Mouse (Mus musculus): ENCODE measurements around the gene Tnfsf13. TPM values are rescaled to one million over a fixed set of nuclear protein-coding genes. Genes with fewer than 3 reads are reported as not detected.

The Tnfsf13 gene
- polyA plus RNA-seq, 1 experiment from 2014 or later: not detected

GRCm38 (mm10) chr11:69715929-69716328 lies 30.3 kb upstream of the Tnfsf13 start:
- Histone ChIP-seq H3K4me1 (replicated peaks; ENCODE audit: control insufficient read depth, insufficient read depth, low read length) (no peaks in the 10 kb centered on the region), H3K27ac (ENCODE audit: low read depth, low read length) (no peak overlapping the region), H3K27me3 (ENCODE audit: control insufficient read depth, insufficient read depth, low read length) (no peaks in the 10 kb centered on the region), H3K9me3 (ENCODE audit: control insufficient read depth, low read length) (no peaks in the 10 kb centered on the region), H3K4me3 (ENCODE audit: low read depth, low read length) (no peak overlapping the region), H3K36me3 (ENCODE audit: control insufficient read depth, insufficient read depth, low read length) (no peaks in the 10 kb centered on the region), H3K4me2 (replicated peaks; ENCODE audit: low read depth, low read length) (no peak overlapping the region), H3K9ac (ENCODE audit: low read depth, low read length) (no peak overlapping the region)
- ATAC-seq (ENCODE audit: low FRiP score): no peak
- WGBS: 25% methylated on average over 5 of the region's 5 CpGs
- no peak for DNase-seq (ENCODE audit: low spot score)

- ATAC-seq (ENCODE audit: low FRiP score) (no peak), DNase-seq (ENCODE audit: low spot score) (peak; percentile 33)
- H3K27ac ChIP-seq (ENCODE audit: low read depth, low read length): no peak overlapping the region
- H3K4me2 ChIP-seq (replicated peaks; ENCODE audit: low read depth, low read length): no peak overlapping the region
- no peaks in the 10 kb centered on the region for H3K36me3 ChIP-seq (ENCODE audit: control insufficient read depth, insufficient read depth, low read length)
- H3K4me3 ChIP-seq (ENCODE audit: low read depth, low read length): no peak overlapping the region
- H3K9ac ChIP-seq (ENCODE audit: low read depth, low read length): no peak overlapping the region
- H3K27me3 ChIP-seq (ENCODE audit: control insufficient read depth, insufficient read depth, low read length): no peaks in the 10 kb centered on the region
- H3K4me1 ChIP-seq (replicated peaks; ENCODE audit: control insufficient read depth, insufficient read depth, low read length): no peaks in the 10 kb centered on the region
- no peaks in the 10 kb centered on the region for H3K9me3 ChIP-seq (ENCODE audit: control insufficient read depth, low read length)
- WGBS: 55% methylated on average over 9 of the region's 9 CpGs
Measured at GRCm38 (mm10) chr11:69715482-69715881, 29.9 kb upstream of the Tnfsf13 start.

GRCm38 (mm10) chr11:69714636-69715329 lies 29.2 kb upstream of the Tnfsf13 start:
- ATAC-seq (ENCODE audit: low FRiP score) (no peak), DNase-seq (ENCODE audit: low spot score) (no peak)
- WGBS: 63% methylated on average over 18 of the region's 18 CpGs
- H3K27me3 ChIP-seq (ENCODE audit: control insufficient read depth, insufficient read depth, low read length): no peaks in the 10 kb centered on the region
- no peak overlapping the region for H3K9ac ChIP-seq (ENCODE audit: low read depth, low read length)
- H3K9me3 ChIP-seq (ENCODE audit: control insufficient read depth, low read length): no peaks in the 10 kb centered on the region
- H3K4me3 ChIP-seq (ENCODE audit: low read depth, low read length): no peak overlapping the region
- no peak overlapping the region for H3K27ac ChIP-seq (ENCODE audit: low read depth, low read length)
- H3K36me3 ChIP-seq (ENCODE audit: control insufficient read depth, insufficient read depth, low read length): no peaks in the 10 kb centered on the region
- H3K4me1 ChIP-seq (replicated peaks; ENCODE audit: control insufficient read depth, insufficient read depth, low read length): no peaks in the 10 kb centered on the region
- H3K4me2 ChIP-seq (replicated peaks; ENCODE audit: low read depth, low read length): no peak overlapping the region

- Histone ChIP-seq H3K4me3 (ENCODE audit: low read depth, low read length) (no peak overlapping the region), H3K27me3 (ENCODE audit: control insufficient read depth, insufficient read depth, low read length) (no peaks in the 10 kb centered on the region), H3K27ac (ENCODE audit: low read depth, low read length) (no peak overlapping the region), H3K4me2 (replicated peaks; ENCODE audit: low read depth, low read length) (no peak overlapping the region), H3K9me3 (ENCODE audit: control insufficient read depth, low read length) (no peaks in the 10 kb centered on the region), H3K4me1 (replicated peaks; ENCODE audit: control insufficient read depth, insufficient read depth, low read length) (no peaks in the 10 kb centered on the region), H3K9ac (ENCODE audit: low read depth, low read length) (no peak overlapping the region), H3K36me3 (ENCODE audit: control insufficient read depth, insufficient read depth, low read length) (no peaks in the 10 kb centered on the region)
- ATAC-seq (ENCODE audit: low FRiP score): no peak
- DNase-seq (ENCODE audit: low spot score): no peak
- WGBS: 68% methylated on average over 20 of the region's 20 CpGs
Measured at GRCm38 (mm10) chr11:69712954-69713672, 27.5 kb upstream of the Tnfsf13 start.

GRCm38 (mm10) chr11:69711082-69711481 lies 25.5 kb upstream of the Tnfsf13 start:
- DNase-seq (ENCODE audit: low spot score) (no peak), ATAC-seq (ENCODE audit: low FRiP score) (no peak)
- H3K9me3 ChIP-seq (ENCODE audit: control insufficient read depth, low read length): no peaks in the 10 kb centered on the region
- no peaks in the 10 kb centered on the region for H3K36me3 ChIP-seq (ENCODE audit: control insufficient read depth, insufficient read depth, low read length)
- H3K4me3 ChIP-seq (ENCODE audit: low read depth, low read length): no peak overlapping the region
- no peak overlapping the region for H3K4me2 ChIP-seq (replicated peaks; ENCODE audit: low read depth, low read length)
- H3K27me3 ChIP-seq (ENCODE audit: control insufficient read depth, insufficient read depth, low read length): no peaks in the 10 kb centered on the region
- no peak overlapping the region for H3K27ac ChIP-seq (ENCODE audit: low read depth, low read length)
- H3K9ac ChIP-seq (ENCODE audit: low read depth, low read length): no peak overlapping the region
- H3K4me1 ChIP-seq (replicated peaks; ENCODE audit: control insufficient read depth, insufficient read depth, low read length): no peaks in the 10 kb centered on the region
- whole genome bisulfite sequencing: 71% methylated on average over 2 of the region's 2 CpGs

GRCm38 (mm10) chr11:69710470-69710869 lies 24.9 kb upstream of the Tnfsf13 start:
- ATAC-seq (ENCODE audit: low FRiP score): no peak
- H3K4me1 ChIP-seq (replicated peaks; ENCODE audit: control insufficient read depth, insufficient read depth, low read length): no peaks in the 10 kb centered on the region
- H3K4me3 ChIP-seq (ENCODE audit: low read depth, low read length): no peak overlapping the region
- H3K9ac ChIP-seq (ENCODE audit: low read depth, low read length): no peak overlapping the region
- WGBS: 70% methylated on average over 3 of the region's 3 CpGs
- H3K27me3 ChIP-seq (ENCODE audit: control insufficient read depth, insufficient read depth, low read length): no peaks in the 10 kb centered on the region
- no peak for DNase-seq (ENCODE audit: low spot score)
- no peak overlapping the region for H3K27ac ChIP-seq (ENCODE audit: low read depth, low read length)
- no peak overlapping the region for H3K4me2 ChIP-seq (replicated peaks; ENCODE audit: low read depth, low read length)
- no peaks in the 10 kb centered on the region for H3K36me3 ChIP-seq (ENCODE audit: control insufficient read depth, insufficient read depth, low read length)
- no peaks in the 10 kb centered on the region for H3K9me3 ChIP-seq (ENCODE audit: control insufficient read depth, low read length)

- no peak overlapping the region for H3K4me2 ChIP-seq (replicated peaks; ENCODE audit: low read depth, low read length)
Measured at GRCm38 (mm10) chr11:69709554-69710446, 24.2 kb upstream of the Tnfsf13 start.

GRCm38 (mm10) chr11:69708614-69709265 lies 23.2 kb upstream of the Tnfsf13 start:
- H3K27ac ChIP-seq (ENCODE audit: low read depth, low read length): no peak overlapping the region
- H3K4me3 ChIP-seq (ENCODE audit: low read depth, low read length): no peak overlapping the region
- H3K4me1 ChIP-seq (replicated peaks; ENCODE audit: control insufficient read depth, insufficient read depth, low read length): no peaks in the 10 kb centered on the region
- no peak for ATAC-seq (ENCODE audit: low FRiP score)
- H3K9me3 ChIP-seq (ENCODE audit: control insufficient read depth, low read length): no peaks in the 10 kb centered on the region
- 65% methylated on average over 3 of the region's 3 CpGs for WGBS
- H3K4me2 ChIP-seq (replicated peaks; ENCODE audit: low read depth, low read length): no peak overlapping the region
- no peaks in the 10 kb centered on the region for H3K36me3 ChIP-seq (ENCODE audit: control insufficient read depth, insufficient read depth, low read length)
- no peak overlapping the region for H3K9ac ChIP-seq (ENCODE audit: low read depth, low read length)
- DNase-seq (ENCODE audit: low spot score): no peak
- H3K27me3 ChIP-seq (ENCODE audit: control insufficient read depth, insufficient read depth, low read length): no peaks in the 10 kb centered on the region

More at GRCm38 (mm10) chr11:69709554-69710446, 24.2 kb upstream of the Tnfsf13 start:
- no peak for ATAC-seq (ENCODE audit: low FRiP score)
- Histone ChIP-seq H3K4me3 (ENCODE audit: low read depth, low read length) (no peak overlapping the region), H3K4me1 (replicated peaks; ENCODE audit: control insufficient read depth, insufficient read depth, low read length) (no peaks in the 10 kb centered on the region), H3K9me3 (ENCODE audit: control insufficient read depth, low read length) (no peaks in the 10 kb centered on the region), H3K27ac (ENCODE audit: low read depth, low read length) (no peak overlapping the region), H3K27me3 (ENCODE audit: control insufficient read depth, insufficient read depth, low read length) (no peaks in the 10 kb centered on the region), H3K9ac (ENCODE audit: low read depth, low read length) (no peak overlapping the region), H3K36me3 (ENCODE audit: control insufficient read depth, insufficient read depth, low read length) (no peaks in the 10 kb centered on the region)
- no peak for DNase-seq (ENCODE audit: low spot score)
- WGBS: 54% methylated on average over 11 of the region's 11 CpGs

All from hindbrain, embryonic 11.5 days (tissue).